Mouse (Mus musculus) embryonic facial prominence, embryonic 12.5 days (tissue): Measurements from ENCODE around the gene Trim67. TPM values are rescaled to one million over a fixed set of nuclear protein-coding genes. Genes with fewer than 3 reads are reported as not detected.

ENCODE experiments used
- ATAC-seq: fragments of 200-750 bp; cut with Nextera tagmentation; 2 replicates; pipeline ENCODE4 v1.8.0; 2017; ENCODE audit not compliant: insufficient number of reproducible peaks, insufficient read depth, low FRiP score, low TSS enrichment
- H3K27ac ChIP-seq: fragments of 300-500 bp; sonication (generic); 2 replicates; pipeline ENCODE4 v1.5.1; 2016; ENCODE audit warnings: mild to moderate bottlenecking
- H3K27me3 ChIP-seq: fragments of 300-500 bp; sonication (generic); 2 replicates; pipeline ENCODE4 v1.6.1; 2016; ENCODE audit warnings: mild to moderate bottlenecking, moderate library complexity
- H3K36me3 ChIP-seq: fragments of 300-500 bp; sonication (generic); 2 replicates; pipeline ENCODE4 v1.6.1; 2016; ENCODE audit warnings: mild to moderate bottlenecking
- H3K4me1 ChIP-seq: fragments of 300-500 bp; sonication (generic); 2 replicates; pipeline ENCODE4 v1.6.1; 2016
- H3K4me2 ChIP-seq: fragments of 300-500 bp; sonication (generic); replicated peaks from 2 replicates; pipeline ENCODE4 v1.6.1; 2016; ENCODE audit warnings: mild to moderate bottlenecking, moderate library complexity
- H3K4me3 ChIP-seq: fragments of 300-500 bp; sonication (generic); 2 replicates; pipeline ENCODE4 v1.5.1; 2016; ENCODE audit warnings: mild to moderate bottlenecking
- H3K9ac ChIP-seq: fragments of 300-500 bp; sonication (generic); 2 replicates; pipeline ENCODE4 v1.6.1; 2016; ENCODE audit warnings: mild to moderate bottlenecking, moderate library complexity
- H3K9me3 ChIP-seq: fragments of 300-500 bp; sonication (generic); 2 replicates; pipeline ENCODE4 v1.6.1; 2016; ENCODE audit warnings: mild to moderate bottlenecking, moderate library complexity
- WGBS: fragments of 180-500 bp; shearing (Covaris S2); methylation state at CpG from one replicate; pipeline ENCODE4 v1.1.7; 2016; 5-methylcytosine and 5-hydroxymethylcytosine counted together
- polyA plus RNA-seq: library from polyadenylated mRNA; unstranded; fragments of >200 nt; fragmentation: Nextera tagmentation; extraction: Ambion mirVana; gene quantifications from 2 replicates; pipeline ENCODE4 v1.2.1, GENCODE M21; 2016

The Trim67 gene
- polyA plus RNA-seq, 1 experiment from 2014 or later = 1.00 TPM

- no peaks in the 10 kb centered on the region for H3K9me3 ChIP-seq
- peaks cover 11% of the 10 kb centered on the region for H3K4me1 ChIP-seq
- peak overlapping the region; percentile 79 for H3K4me2 ChIP-seq
- H3K27me3 ChIP-seq = no peaks in the 10 kb centered on the region
- H3K27ac ChIP-seq = peak overlapping the region; percentile 93
- H3K9ac ChIP-seq = peak overlapping the region; percentile 91
- peak; percentile 82; the same call in 1 of the 2 replicates for ATAC-seq
- WGBS = 1% methylated on average over 33 of the region's 33 CpGs
- H3K4me3 ChIP-seq = peak overlapping the region; percentile 97
- H3K36me3 ChIP-seq = peaks cover 27% of the 10 kb centered on the region
Observed at GRCm38 (mm10) chr8:124863163-124863677, 70.3 kb downstream of the Trim67 start.

GRCm38 (mm10) chr8:124863729-124864128 is 70.8 kb downstream of the Trim67 start:
- Histone ChIP-seq H3K4me3 (peak overlapping the region; percentile 97), H3K36me3 (peaks cover 22% of the 10 kb centered on the region), H3K9ac (peak overlapping the region; percentile 91), H3K4me2 (peak overlapping the region; percentile 79), H3K27ac (no peak overlapping the region; the same call in 1 of the 2 replicates), H3K4me1 (peaks cover 11% of the 10 kb centered on the region), H3K9me3 (no peaks in the 10 kb centered on the region), H3K27me3 (no peaks in the 10 kb centered on the region)
- whole genome bisulfite sequencing = 14% methylated on average over 8 of the region's 8 CpGs
- no peak for ATAC-seq

- no peak overlapping the region for H3K27ac ChIP-seq
- WGBS = 85% methylated on average over 3 of the region's 3 CpGs
- H3K4me2 ChIP-seq = no peak overlapping the region
- H3K27me3 ChIP-seq = no peaks in the 10 kb centered on the region
- H3K9me3 ChIP-seq = no peaks in the 10 kb centered on the region
- H3K36me3 ChIP-seq = peaks cover 15% of the 10 kb centered on the region
- H3K9ac ChIP-seq = no peak overlapping the region
- peaks cover 8% of the 10 kb centered on the region for H3K4me1 ChIP-seq
- no peak overlapping the region for H3K4me3 ChIP-seq
- no peak for ATAC-seq
Observed at GRCm38 (mm10) chr8:124866669-124867068, 73.8 kb downstream of the Trim67 start.

- H3K9me3 ChIP-seq = no peaks in the 10 kb centered on the region
- H3K4me2 ChIP-seq = no peak overlapping the region
- H3K4me1 ChIP-seq = peaks cover 6% of the 10 kb centered on the region
- H3K9ac ChIP-seq = no peak overlapping the region
- 81% methylated on average over 2 of the region's 2 CpGs for WGBS
- H3K27ac ChIP-seq = no peak overlapping the region
- no peak overlapping the region for H3K4me3 ChIP-seq
- peaks cover 20% of the 10 kb centered on the region for H3K36me3 ChIP-seq
- no peak for ATAC-seq
- H3K27me3 ChIP-seq = no peaks in the 10 kb centered on the region
Observed at GRCm38 (mm10) chr8:124867126-124867525, 74.2 kb downstream of the Trim67 start.

GRCm38 (mm10) chr8:124869708-124870107 is 76.8 kb downstream of the Trim67 start:
- WGBS = 76% methylated on average over 6 of the region's 6 CpGs
- Histone ChIP-seq H3K27ac (no peak overlapping the region), H3K4me1 (no peaks in the 10 kb centered on the region), H3K36me3 (peaks cover 46% of the 10 kb centered on the region), H3K9me3 (no peaks in the 10 kb centered on the region), H3K27me3 (no peaks in the 10 kb centered on the region), H3K4me2 (no peak overlapping the region), H3K4me3 (no peak overlapping the region), H3K9ac (no peak overlapping the region)
- no peak for ATAC-seq

GRCm38 (mm10) chr8:124871474-124871873 is 78.6 kb downstream of the Trim67 start:
- Histone ChIP-seq H3K4me3 (no peak overlapping the region), H3K27me3 (no peaks in the 10 kb centered on the region), H3K36me3 (peaks cover 63% of the 10 kb centered on the region), H3K9ac (no peak overlapping the region), H3K4me1 (no peaks in the 10 kb centered on the region), H3K27ac (no peak overlapping the region), H3K9me3 (no peaks in the 10 kb centered on the region), H3K4me2 (no peak overlapping the region)
- WGBS = 93% methylated on average over 7 of the region's 7 CpGs
- no peak for ATAC-seq

GRCm38 (mm10) chr8:124872081-124872480 is 79.2 kb downstream of the Trim67 start:
- Histone ChIP-seq H3K9ac (no peak overlapping the region), H3K27me3 (no peaks in the 10 kb centered on the region), H3K4me1 (no peaks in the 10 kb centered on the region), H3K36me3 (peaks cover 66% of the 10 kb centered on the region), H3K27ac (no peak overlapping the region), H3K9me3 (no peaks in the 10 kb centered on the region), H3K4me3 (no peak overlapping the region), H3K4me2 (no peak overlapping the region)
- ATAC-seq = no peak
- WGBS = 91% methylated on average over 7 of the region's 7 CpGs

- Histone ChIP-seq H3K4me3 (no peak overlapping the region), H3K9ac (no peak overlapping the region), H3K27me3 (no peaks in the 10 kb centered on the region), H3K27ac (no peak overlapping the region), H3K9me3 (no peaks in the 10 kb centered on the region), H3K4me1 (no peaks in the 10 kb centered on the region), H3K36me3 (peaks cover 71% of the 10 kb centered on the region), H3K4me2 (no peak overlapping the region)
- ATAC-seq = no peak
- WGBS = 92% methylated on average over 5 of the region's 5 CpGs
Observed at GRCm38 (mm10) chr8:124872690-124873089, 79.8 kb downstream of the Trim67 start.

GRCm38 (mm10) chr8:124878141-124878540 is 85.2 kb downstream of the Trim67 start:
- H3K9ac ChIP-seq = no peak overlapping the region
- H3K27me3 ChIP-seq = no peaks in the 10 kb centered on the region
- peaks cover 95% of the 10 kb centered on the region for H3K36me3 ChIP-seq
- 86% methylated on average over 5 of the region's 5 CpGs for WGBS
- no peaks in the 10 kb centered on the region for H3K9me3 ChIP-seq
- H3K4me3 ChIP-seq = no peak overlapping the region
- no peak overlapping the region for H3K27ac ChIP-seq
- H3K4me1 ChIP-seq = no peaks in the 10 kb centered on the region
- H3K4me2 ChIP-seq = no peak overlapping the region
- ATAC-seq = no peak

- Histone ChIP-seq H3K4me2 (no peak overlapping the region), H3K4me3 (no peak overlapping the region), H3K27me3 (no peaks in the 10 kb centered on the region), H3K27ac (no peak overlapping the region), H3K4me1 (no peaks in the 10 kb centered on the region), H3K36me3 (peaks cover 95% of the 10 kb centered on the region), H3K9ac (no peak overlapping the region), H3K9me3 (no peaks in the 10 kb centered on the region)
- ATAC-seq = no peak
- 88% methylated on average over 10 of the region's 10 CpGs for WGBS
Observed at GRCm38 (mm10) chr8:124878946-124879526, 86.1 kb downstream of the Trim67 start.
